Mouse (Mus musculus) hindbrain, embryonic 12.5 days (tissue): ENCODE measurements around the gene Slc16a3. TPM values are rescaled to one million over a fixed set of nuclear protein-coding genes. Genes with fewer than 3 reads are reported as not detected.

ENCODE experiments used
- ATAC-seq: fragments of 200-750 bp; cut with Nextera tagmentation; 2 replicates; pipeline ENCODE4 v1.8.0; 2017; ENCODE audit warnings: moderate TSS enrichment; ENCODE audit not compliant: low FRiP score
- H3K27ac ChIP-seq: fragments of 300-500 bp; sonication (generic); 2 replicates; pipeline ENCODE4 v1.5.1; 2016; ENCODE audit warnings: mild to moderate bottlenecking
- H3K27me3 ChIP-seq: fragments of 300-500 bp; sonication (generic); 2 replicates; pipeline ENCODE4 v1.6.1; 2016; ENCODE audit warnings: mild to moderate bottlenecking
- H3K36me3 ChIP-seq: fragments of 300-500 bp; sonication (generic); 2 replicates; pipeline ENCODE4 v1.6.1; 2016; ENCODE audit warnings: mild to moderate bottlenecking
- H3K4me1 ChIP-seq: fragments of 300-500 bp; sonication (generic); 2 replicates; pipeline ENCODE4 v1.6.1; 2016
- H3K4me2 ChIP-seq: fragments of 300-500 bp; sonication (generic); replicated peaks from 2 replicates; pipeline ENCODE4 v1.6.1; 2016; ENCODE audit warnings: mild to moderate bottlenecking
- H3K4me3 ChIP-seq: fragments of 300-500 bp; sonication (generic); 2 replicates; pipeline ENCODE4 v1.5.1; 2016; ENCODE audit warnings: mild to moderate bottlenecking
- H3K9ac ChIP-seq: fragments of 300-500 bp; sonication (generic); 2 replicates; pipeline ENCODE4 v1.6.1; 2016; ENCODE audit warnings: mild to moderate bottlenecking, moderate library complexity
- H3K9me3 ChIP-seq: fragments of 300-500 bp; sonication (generic); replicated peaks from 2 replicates; pipeline ENCODE4 v1.6.1; 2016; ENCODE audit warnings: mild to moderate bottlenecking
- WGBS: fragments of 180-500 bp; shearing (Covaris S2); methylation state at CpG from one replicate; pipeline ENCODE4 v1.1.7; 2016; 5-methylcytosine and 5-hydroxymethylcytosine counted together
- polyA plus RNA-seq: library from polyadenylated mRNA; unstranded; fragments of >200 nt; fragmentation: Nextera tagmentation; extraction: Ambion mirVana; gene quantifications from 2 replicates; pipeline ENCODE4 v1.2.1, GENCODE M21; 2016

Slc16a3 gene
- 43.9 and 45.9 TPM in 2 replicates for polyA plus RNA-seq

- Histone ChIP-seq H3K9ac (peak within 1 kb of the TSS; percentile 53), H3K4me2 (peak within 1 kb of the TSS; percentile 63), H3K27me3 (peaks cover 29% of the 10 kb centered on the region), H3K27ac (no peak within 1 kb of the TSS), H3K36me3 (no peaks in the 10 kb centered on the region), H3K4me3 (peak within 1 kb of the TSS; percentile 41), H3K4me1 (peaks cover 36% of the 10 kb centered on the region), H3K9me3 (no peaks in the 10 kb centered on the region)
- 33% methylated on average over 12 of the region's 12 CpGs for WGBS
- no peak for ATAC-seq
These were observed at the start of gene Slc16a3 for GRCm38 (mm10) chr11:120948328-120948727. Gene Slc16a3, plus strand, starts transcription at chr11:120948480.

GRCm38 (mm10) chr11:120900276-120901244 lies 47.7 kb upstream of the Slc16a3 start:
- no peak for ATAC-seq
- no peak overlapping the region for H3K27ac ChIP-seq
- WGBS, result 91% methylated on average over 8 of the region's 8 CpGs
- H3K9ac ChIP-seq, result no peak overlapping the region
- no peaks in the 10 kb centered on the region for H3K27me3 ChIP-seq
- no peak overlapping the region for H3K4me2 ChIP-seq
- H3K36me3 ChIP-seq, result peaks cover 26% of the 10 kb centered on the region; the same call in 1 of the 2 replicates
- H3K4me1 ChIP-seq, result no peaks in the 10 kb centered on the region
- H3K9me3 ChIP-seq, result no peaks in the 10 kb centered on the region
- no peak overlapping the region for H3K4me3 ChIP-seq

- Histone ChIP-seq H3K4me3 (no peak overlapping the region), H3K27ac (no peak overlapping the region), H3K4me1 (no peaks in the 10 kb centered on the region), H3K36me3 (peaks cover 25% of the 10 kb centered on the region; the same call in 1 of the 2 replicates), H3K9me3 (no peaks in the 10 kb centered on the region), H3K4me2 (no peak overlapping the region), H3K27me3 (no peaks in the 10 kb centered on the region), H3K9ac (no peak overlapping the region; the same call in 1 of the 2 replicates)
- ATAC-seq, result no peak
- WGBS, result 81% methylated on average over 21 of the region's 21 CpGs
These were observed 46.4 kb upstream of the Slc16a3 start for GRCm38 (mm10) chr11:120901729-120902486.

DNA sequence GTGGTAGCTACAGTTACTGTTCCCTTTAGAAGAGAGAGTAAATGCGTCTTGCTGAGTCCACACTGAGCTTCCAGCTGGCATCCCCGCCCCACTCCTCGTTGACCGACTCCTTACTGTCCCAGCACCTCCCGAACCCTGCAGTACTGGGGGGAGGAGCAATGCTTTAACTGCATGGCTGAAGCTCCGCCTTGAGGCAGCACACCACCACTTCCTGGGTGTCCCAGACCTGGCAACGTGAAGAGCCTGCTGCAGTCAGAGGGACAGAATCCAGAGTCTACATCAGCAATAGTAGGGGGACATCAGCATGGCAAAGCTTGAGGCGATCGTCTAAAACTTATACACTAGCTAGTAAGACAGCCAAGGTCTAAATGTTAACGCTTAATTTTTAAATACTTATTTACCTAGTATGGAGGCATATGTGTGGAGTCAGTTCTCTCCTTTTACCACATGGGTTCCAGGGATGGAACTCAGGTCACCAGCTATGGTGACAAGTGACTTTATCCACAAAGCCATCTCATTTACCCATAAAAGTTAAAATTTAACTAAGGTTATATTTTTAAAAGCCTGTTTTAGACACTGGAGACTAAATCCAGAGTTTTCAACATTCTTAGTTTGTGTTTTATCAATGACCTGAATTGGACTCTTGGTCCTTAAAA lies 45.7 kb upstream of the Slc16a3 start:
- Histone ChIP-seq H3K36me3 (peaks cover 19% of the 10 kb centered on the region; the same call in 1 of the 2 replicates), H3K4me1 (no peaks in the 10 kb centered on the region), H3K27ac (no peak overlapping the region), H3K4me2 (no peak overlapping the region), H3K4me3 (no peak overlapping the region), H3K9ac (no peak overlapping the region; the same call in 1 of the 2 replicates), H3K27me3 (no peaks in the 10 kb centered on the region), H3K9me3 (no peaks in the 10 kb centered on the region)
- no peak for ATAC-seq
- WGBS, result 57% methylated on average over 10 of the region's 10 CpGs

DNA sequence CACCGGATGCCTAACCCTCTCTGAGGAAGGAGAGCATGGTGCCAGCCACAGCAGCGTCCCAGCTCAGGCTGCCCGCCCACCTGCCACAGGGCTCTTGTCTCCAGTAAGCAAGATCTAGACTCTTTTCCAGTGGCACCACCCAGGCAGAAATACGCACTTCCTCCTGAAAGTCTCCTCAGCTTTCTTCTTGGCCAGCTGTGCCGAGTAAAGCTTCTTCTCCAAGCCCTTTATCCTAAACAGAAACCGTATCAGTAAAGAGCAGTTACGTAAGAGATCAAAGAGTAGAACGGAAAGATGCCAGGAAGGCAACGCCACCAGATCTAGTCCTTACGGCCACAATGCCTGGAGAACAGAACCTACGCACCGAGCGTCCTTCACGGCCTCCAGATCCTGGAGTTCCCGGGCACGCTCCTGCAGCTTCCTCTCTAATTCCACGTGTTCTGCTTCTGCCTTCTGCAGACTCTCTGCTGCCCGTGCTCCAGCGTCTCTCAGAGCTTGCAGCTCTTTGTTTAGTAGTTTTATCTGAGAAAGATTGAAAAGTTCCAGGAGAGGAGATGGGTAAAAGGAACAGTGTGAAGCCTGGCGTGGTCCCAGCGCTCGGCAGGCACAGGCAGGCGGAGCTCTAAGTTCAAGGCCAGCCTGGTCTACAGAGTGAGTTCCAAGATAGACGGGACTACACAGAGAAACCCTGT lies 45.0 kb upstream of the Slc16a3 start:
- WGBS, result 87% methylated on average over 24 of the region's 24 CpGs
- no peak overlapping the region for H3K4me2 ChIP-seq
- H3K9ac ChIP-seq, result no peak overlapping the region; the same call in 1 of the 2 replicates
- no peak for ATAC-seq
- no peak overlapping the region for H3K27ac ChIP-seq
- no peak overlapping the region for H3K4me3 ChIP-seq
- no peaks in the 10 kb centered on the region for H3K9me3 ChIP-seq
- peaks cover 13% of the 10 kb centered on the region; the same call in 1 of the 2 replicates for H3K36me3 ChIP-seq
- H3K27me3 ChIP-seq, result no peaks in the 10 kb centered on the region
- H3K4me1 ChIP-seq, result no peaks in the 10 kb centered on the region

- H3K27ac ChIP-seq, result no peak overlapping the region
These were observed 43.7 kb upstream of the Slc16a3 start for GRCm38 (mm10) chr11:120904561-120904960.

DNA sequence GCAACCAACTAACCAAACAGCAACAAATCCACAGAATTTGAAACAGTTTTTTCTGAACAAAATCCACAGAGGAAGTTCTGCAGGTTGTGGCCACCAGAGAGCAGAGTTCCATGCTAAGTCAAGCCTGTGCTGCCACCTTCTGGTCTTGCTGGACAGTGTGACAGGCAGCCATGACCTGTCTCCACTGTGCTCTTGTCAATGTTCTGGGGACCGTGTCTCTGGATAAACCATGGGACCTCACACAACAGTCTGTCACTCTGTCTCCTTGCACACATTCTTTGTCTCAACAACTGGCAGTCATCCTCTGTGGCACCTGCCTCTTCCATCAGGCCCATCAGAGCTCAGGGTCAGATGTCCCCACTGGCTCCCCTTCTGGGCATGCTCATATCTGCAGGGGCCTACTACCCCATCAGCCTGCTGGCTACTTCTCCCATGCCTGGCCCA lies 42.8 kb upstream of the Slc16a3 start:
- Histone ChIP-seq H3K36me3 (peaks cover 11% of the 10 kb centered on the region; the same call in 1 of the 2 replicates), H3K9ac (no peak overlapping the region), H3K27ac (no peak overlapping the region), H3K9me3 (no peaks in the 10 kb centered on the region), H3K4me2 (no peak overlapping the region), H3K4me1 (no peaks in the 10 kb centered on the region), H3K27me3 (no peaks in the 10 kb centered on the region), H3K4me3 (no peak overlapping the region)
- WGBS, result 27% methylated on average over 1 of the region's 1 CpGs
- no peak for ATAC-seq

More at GRCm38 (mm10) chr11:120904561-120904960, 43.7 kb upstream of the Slc16a3 start:
- WGBS, result 94% methylated on average over 3 of the region's 3 CpGs
- H3K4me3 ChIP-seq, result no peak overlapping the region
- ATAC-seq, result no peak
- no peak overlapping the region for H3K4me2 ChIP-seq
- no peak overlapping the region for H3K9ac ChIP-seq
- no peaks in the 10 kb centered on the region for H3K4me1 ChIP-seq
- no peaks in the 10 kb centered on the region for H3K27me3 ChIP-seq
- no peaks in the 10 kb centered on the region for H3K9me3 ChIP-seq
- peaks cover 11% of the 10 kb centered on the region; the same call in 1 of the 2 replicates for H3K36me3 ChIP-seq

DNA sequence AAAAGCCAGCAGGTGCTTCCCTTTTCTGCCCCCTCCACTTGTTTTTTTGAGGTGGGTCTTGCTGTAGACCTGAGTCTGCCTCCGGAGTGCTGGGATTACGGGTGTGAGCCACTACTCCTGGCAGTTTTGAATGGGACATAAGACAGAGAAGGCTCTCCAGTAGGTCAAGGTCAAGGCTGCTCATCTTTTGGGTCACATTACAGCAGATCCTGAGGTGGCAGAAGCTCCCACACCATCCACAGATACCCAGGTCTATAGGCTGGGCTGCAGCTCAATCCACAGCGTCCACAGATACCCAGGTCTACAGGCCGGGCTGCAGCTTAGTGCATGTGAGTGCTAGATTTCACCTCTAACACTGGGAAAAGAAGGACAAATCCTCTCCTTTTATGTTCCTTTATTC lies 34.5 kb upstream of the Slc16a3 start:
- Histone ChIP-seq H3K27me3 (no peaks in the 10 kb centered on the region), H3K9me3 (no peaks in the 10 kb centered on the region), H3K4me1 (no peaks in the 10 kb centered on the region), H3K27ac (no peak overlapping the region), H3K9ac (no peak overlapping the region), H3K4me3 (no peak overlapping the region), H3K36me3 (peaks cover 22% of the 10 kb centered on the region; the same call in 1 of the 2 replicates), H3K4me2 (no peak overlapping the region)
- ATAC-seq, result no peak
- WGBS, result 100% methylated on average over 4 of the region's 4 CpGs

DNA sequence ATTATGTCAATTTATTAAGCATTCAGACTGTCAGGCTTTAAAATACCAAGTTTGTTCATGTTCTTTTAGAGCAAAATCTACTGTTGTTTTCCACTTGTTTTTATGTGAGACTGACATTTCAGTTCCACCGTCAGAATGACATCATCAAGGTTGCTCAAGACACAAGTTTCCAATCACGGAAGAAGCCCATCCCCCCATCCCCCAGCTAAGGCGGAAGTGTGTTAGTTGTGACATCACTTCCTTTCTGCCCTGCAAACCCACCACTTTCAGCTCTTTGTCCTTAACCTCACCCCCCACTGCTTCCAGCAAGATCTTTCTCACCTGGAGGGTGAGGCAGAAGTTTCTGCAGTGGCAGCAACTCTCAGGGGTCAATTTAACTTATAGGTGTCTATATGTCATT lies 31.8 kb upstream of the Slc16a3 start:
- no peak overlapping the region for H3K4me2 ChIP-seq
- ATAC-seq, result no peak
- WGBS, result 83% methylated on average over 3 of the region's 3 CpGs
- no peaks in the 10 kb centered on the region for H3K9me3 ChIP-seq
- H3K9ac ChIP-seq, result no peak overlapping the region
- no peaks in the 10 kb centered on the region for H3K4me1 ChIP-seq
- peaks cover 41% of the 10 kb centered on the region for H3K36me3 ChIP-seq
- no peaks in the 10 kb centered on the region for H3K27me3 ChIP-seq
- no peak overlapping the region for H3K4me3 ChIP-seq
- H3K27ac ChIP-seq, result no peak overlapping the region

DNA sequence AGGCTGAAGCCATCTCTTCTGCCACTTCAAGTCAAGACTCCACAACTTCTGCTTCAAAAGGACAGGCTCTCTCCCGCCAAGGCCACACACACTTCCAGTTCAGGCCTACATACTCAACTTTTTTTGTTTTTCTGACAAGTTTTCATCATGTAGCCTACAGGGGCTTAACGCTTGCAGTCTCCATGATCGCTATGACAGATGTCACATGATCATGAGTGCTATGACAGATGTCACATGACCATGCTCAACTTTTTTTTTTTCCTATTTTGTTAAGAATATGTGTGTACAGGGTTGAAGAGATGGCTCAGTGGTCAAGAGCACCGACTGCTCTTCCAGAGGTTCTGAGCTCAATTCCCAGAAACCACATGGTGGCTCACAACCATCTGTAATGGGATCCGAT lies 30.5 kb upstream of the Slc16a3 start:
- ATAC-seq, result no peak
- H3K36me3 ChIP-seq, result peaks cover 45% of the 10 kb centered on the region

DNA sequence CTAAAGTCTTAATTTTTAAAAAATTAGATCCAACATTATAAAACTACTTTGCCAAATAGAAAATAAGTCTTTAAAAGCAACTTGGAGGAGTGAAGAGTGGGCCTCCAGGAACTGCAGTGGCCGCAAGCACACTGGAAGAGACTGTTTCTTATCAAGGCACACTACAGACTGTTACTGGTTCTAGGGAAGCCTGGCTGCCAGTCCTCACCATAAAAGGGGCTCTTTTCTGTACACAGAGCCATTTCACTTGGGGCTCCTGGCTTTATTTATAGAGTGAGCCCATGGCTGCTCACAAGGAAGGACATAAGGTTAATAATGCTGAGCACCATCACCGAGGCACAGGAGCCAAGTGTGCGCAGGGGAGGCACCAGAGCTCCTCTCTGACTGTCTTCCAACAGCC lies 25.8 kb upstream of the Slc16a3 start:
- no peak overlapping the region for H3K9ac ChIP-seq
- H3K4me1 ChIP-seq, result no peaks in the 10 kb centered on the region
- no peak for ATAC-seq
- H3K9me3 ChIP-seq, result no peaks in the 10 kb centered on the region
- H3K27ac ChIP-seq, result no peak overlapping the region
- no peaks in the 10 kb centered on the region for H3K27me3 ChIP-seq
- peaks cover 40% of the 10 kb centered on the region for H3K36me3 ChIP-seq
- H3K4me2 ChIP-seq, result no peak overlapping the region
- WGBS, result 100% methylated on average over 3 of the region's 3 CpGs
- H3K4me3 ChIP-seq, result no peak overlapping the region

More for the DNA sequence above, 30.5 kb upstream of the Slc16a3 start:
- Histone ChIP-seq H3K4me2 (no peak overlapping the region), H3K27ac (no peak overlapping the region), H3K9ac (no peak overlapping the region), H3K27me3 (no peaks in the 10 kb centered on the region), H3K9me3 (no peaks in the 10 kb centered on the region), H3K4me1 (no peaks in the 10 kb centered on the region), H3K4me3 (no peak overlapping the region)
- WGBS, result 95% methylated on average over 5 of the region's 5 CpGs
